Mouse (Mus musculus) CD4-positive helper T cell, adult 2 months (primary cell): ENCODE data around the gene Oaz3.

Source experiments
- DNase-seq: peaks from one replicate; pipeline ENCODE4 v3.0.0-alpha.2; 2012; ENCODE audit warnings: low read depth, missing footprints, low spot score

Gene Oaz3

GRCm38 (mm10) chr3:94456529-94457000, 12.8 kb upstream of the Oaz3 start:
- DNase-seq = peak; percentile 77

GRCm38 (mm10) chr3:94449377-94449776, 5.7 kb upstream of the Oaz3 start:
- no peak for DNase-seq

DNA sequence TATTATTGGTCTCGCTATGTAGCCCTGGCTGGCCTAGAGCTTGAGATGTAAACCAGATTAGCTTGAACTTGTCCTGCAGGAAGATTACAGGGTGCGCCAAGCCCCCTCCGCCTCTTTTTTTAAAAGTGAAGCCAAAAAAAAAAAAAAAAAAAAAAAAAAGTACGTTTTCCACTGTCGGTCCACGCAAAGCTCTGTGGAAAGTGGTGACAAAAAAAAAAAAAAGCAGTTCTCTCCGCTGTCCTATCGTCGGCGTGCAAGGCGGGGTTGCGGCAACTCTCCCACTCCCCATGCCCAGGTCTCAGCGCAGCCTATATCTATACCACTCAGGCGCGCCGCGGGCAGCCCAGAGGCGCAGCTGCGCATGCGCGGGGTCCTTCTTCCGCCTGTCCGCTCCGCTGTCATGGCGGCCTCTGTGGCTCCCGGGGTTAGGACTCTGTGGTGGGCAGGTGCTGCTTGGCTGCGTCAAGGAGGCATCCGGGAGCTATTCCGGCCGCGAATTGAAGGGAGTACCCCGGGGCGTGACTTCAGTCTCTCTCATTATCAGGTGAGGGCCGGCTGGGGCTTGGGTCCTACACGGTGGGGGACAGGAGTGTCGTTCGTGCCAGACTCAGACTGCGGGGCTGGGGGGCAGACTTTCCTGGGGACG, 641 bp downstream of the Oaz3 start, which contains the start of gene Mrpl9:
Gene Mrpl9, plus strand, starts transcription at position 368 of the 646 bp plus-strand sequence.
- peak; percentile 96 for DNase-seq

DNA sequence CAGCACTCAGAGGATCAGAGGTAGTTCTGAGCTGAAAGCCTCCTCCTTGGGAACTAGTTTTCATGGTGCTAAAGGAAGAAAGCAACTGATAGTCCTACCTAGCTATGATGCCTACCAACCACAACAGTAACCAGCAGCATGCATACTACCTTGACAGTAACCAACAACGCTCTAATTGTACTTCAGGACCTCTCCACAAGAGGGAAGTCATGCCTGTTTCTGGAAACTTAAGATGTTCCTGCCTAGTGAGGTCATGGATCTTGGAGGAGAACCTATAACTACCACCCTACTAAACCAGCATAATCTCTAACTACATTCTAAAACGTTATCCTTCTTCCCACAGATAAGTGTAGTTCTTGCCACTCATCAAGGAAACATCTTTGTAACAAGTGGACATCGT, 2.5 kb downstream of the Oaz3 start:
- peak; percentile 36 for DNase-seq

- no peak for DNase-seq
Measured at GRCm38 (mm10) chr3:94436420-94436819, 7.3 kb downstream of the Oaz3 start.

- DNase-seq = no peak
Measured at GRCm38 (mm10) chr3:94434305-94434704, 9.4 kb downstream of the Oaz3 start.

- no peak for DNase-seq
Measured at GRCm38 (mm10) chr3:94430980-94431379, 12.7 kb downstream of the Oaz3 start.

GRCm38 (mm10) chr3:94413031-94413679, 30.6 kb downstream of the Oaz3 start, which contains the start of gene Tdrkh:
Tdrkh (plus strand) TSS chr3:94413273.
- DNase-seq = peak; percentile 97

DNA sequence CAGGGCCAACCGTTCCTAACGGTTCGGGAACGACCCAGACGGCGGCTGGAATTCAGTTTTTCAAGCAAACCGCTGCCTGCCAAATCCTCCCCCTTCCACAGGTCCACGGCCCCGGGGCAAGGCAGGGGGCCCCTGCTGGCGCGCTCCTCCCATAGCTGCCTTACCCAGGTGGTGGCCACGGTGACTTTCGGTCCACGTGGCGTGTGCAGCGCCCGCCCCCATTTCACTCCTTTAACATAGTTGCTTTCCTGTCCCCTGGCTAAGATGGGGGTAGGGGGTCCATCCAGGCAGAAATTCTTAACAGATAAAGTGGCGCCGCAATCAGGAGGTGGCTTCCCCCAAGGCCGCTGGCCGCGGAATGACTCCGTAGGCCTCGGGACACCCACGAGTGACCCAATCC, 31.2 kb downstream of the Oaz3 start:
- DNase-seq = no peak

DNA sequence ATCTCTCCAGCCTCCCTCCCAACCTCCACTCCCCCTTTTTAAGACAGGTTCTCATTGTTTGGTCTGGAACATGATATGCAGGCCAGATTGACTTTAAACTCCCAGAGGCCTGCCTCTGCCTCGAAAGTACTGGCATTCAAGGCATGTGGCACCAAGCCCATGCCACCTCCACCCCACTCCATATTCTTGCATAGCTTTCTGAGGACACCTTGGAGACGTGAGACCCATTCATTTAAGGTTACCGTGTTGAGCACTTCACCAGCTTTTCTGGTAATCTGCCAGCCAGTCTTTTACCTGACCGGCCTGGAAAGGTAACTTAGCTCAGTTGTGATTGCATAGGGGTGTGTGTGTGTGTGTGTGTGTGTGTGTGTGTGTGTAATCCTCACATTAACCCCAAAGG, 38.2 kb downstream of the Oaz3 start:
- no peak for DNase-seq

- no peak for DNase-seq
Measured at GRCm38 (mm10) chr3:94404366-94405054, 39.2 kb downstream of the Oaz3 start.

DNA sequence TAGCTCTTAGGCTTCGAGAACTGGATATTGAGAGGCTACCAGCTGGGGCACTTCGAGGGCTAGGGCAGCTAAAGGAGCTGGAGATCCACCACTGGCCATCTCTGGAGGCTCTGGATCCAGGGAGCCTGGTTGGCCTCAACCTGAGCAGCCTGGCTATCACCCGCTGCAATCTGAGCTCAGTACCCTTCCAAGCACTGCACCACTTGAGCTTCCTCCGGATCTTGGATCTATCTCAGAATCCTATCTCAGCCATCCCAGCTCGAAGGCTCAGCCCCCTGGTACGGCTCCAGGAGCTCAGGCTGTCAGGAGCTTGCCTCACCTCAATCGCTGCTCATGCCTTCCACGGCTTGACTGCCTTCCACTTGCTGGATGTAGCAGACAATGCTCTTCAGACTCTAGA, 41.3 kb downstream of the Oaz3 start:
- no peak for DNase-seq

DNA sequence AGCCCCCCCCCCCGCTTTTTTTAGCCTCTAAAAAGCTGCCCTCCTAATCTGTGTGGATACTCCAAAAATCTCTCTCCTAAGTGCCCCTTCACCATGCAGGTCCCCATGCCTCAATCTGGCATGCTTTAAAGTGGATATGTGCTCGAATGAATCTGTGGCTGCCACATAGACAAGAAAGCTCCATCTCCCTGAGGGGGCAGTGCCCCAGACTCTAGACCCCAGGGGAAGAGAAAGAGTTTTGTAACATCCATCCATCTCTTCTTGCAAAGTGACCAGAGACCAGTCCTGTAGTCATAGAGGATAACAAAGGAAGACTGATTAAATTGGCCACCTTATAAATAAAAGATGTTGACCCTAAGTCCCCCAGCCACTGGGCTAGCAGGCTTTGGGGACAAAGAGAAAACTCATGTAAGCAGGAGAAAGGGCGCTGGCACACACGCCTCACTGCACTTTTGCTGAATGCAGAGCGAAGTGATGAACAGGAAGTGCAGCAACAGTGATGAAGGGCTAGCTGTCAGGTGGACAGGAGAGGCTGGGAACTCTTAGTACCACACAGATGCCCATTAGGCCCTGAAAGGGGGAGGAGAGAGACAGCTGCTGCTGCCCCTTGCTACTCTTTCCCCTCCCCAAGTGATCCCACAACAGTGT, 43.9 kb downstream of the Oaz3 start:
- DNase-seq = no peak

GRCm38 (mm10) chr3:94398943-94399481, 44.7 kb downstream of the Oaz3 start:
- no peak for DNase-seq

- DNase-seq = no peak
Measured at GRCm38 (mm10) chr3:94398217-94398616, 45.5 kb downstream of the Oaz3 start, which contains the start of gene Lingo4. Lingo4 (plus strand) TSS chr3:94398517.

DNA sequence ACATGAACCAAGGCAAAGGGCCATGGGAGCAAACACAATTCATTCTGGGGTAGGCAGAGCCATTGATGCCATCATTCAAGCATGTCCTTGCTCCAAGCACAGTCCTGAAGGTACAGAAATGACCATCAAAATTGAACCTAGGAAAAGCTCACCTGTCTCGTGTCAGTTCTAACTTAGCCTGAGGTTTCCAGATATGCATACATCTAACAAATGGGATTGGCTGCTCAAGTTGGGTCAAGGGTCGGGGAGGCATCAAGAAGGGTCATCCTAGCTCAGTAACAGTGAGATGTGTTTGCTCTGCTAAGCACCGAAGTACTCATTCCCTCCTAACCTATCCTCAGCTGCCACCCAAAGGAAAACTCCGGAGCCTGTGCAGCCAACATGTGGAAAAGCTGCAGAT, 46.9 kb downstream of the Oaz3 start:
- no peak for DNase-seq

- DNase-seq = no peak
Measured at GRCm38 (mm10) chr3:94396336-94396735, 47.4 kb downstream of the Oaz3 start.

- DNase-seq = no peak
Measured at GRCm38 (mm10) chr3:94393049-94393448, 50.7 kb downstream of the Oaz3 start.

DNA sequence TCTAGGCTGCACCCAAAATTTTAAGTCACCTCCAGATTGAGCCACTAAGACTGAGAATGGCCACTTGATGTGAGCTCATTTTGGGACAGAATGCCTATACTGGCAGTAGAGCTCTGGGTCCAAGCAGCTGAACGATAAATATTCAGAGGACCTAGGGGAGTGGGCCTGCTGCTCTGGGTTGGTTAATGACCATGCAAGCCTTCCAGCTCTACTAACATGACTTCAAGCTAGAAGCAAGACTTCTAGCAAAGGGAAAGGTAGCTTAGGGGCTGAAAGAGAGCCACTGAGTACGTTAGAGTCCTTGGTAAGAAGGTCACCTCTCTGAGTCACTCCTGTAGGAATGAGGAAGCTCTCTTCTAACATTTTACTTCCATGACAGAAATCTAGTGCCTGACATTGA, 51.6 kb downstream of the Oaz3 start:
- DNase-seq = no peak

- DNase-seq = no peak
Measured at GRCm38 (mm10) chr3:94391001-94391400, 52.7 kb downstream of the Oaz3 start.

DNA sequence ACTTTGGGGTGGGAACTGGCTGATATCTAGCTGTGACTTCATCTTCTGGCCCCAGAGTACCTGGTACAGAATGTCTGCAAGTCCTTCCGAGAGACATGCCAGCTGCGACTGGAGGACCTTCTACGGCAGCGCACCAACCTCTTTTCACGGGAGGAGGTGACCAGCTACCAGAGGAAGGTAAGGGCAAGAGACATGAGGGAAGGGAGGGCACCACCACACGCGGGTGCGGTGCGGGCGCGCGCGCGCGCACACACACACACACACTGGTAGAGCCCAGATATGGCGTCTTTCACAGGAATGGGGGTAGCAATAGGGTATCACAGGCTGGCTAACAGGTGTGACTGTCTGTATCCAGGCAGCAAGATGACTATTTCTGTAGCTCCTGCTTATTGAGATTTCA, 54.3 kb downstream of the Oaz3 start:
- no peak for DNase-seq

DNA sequence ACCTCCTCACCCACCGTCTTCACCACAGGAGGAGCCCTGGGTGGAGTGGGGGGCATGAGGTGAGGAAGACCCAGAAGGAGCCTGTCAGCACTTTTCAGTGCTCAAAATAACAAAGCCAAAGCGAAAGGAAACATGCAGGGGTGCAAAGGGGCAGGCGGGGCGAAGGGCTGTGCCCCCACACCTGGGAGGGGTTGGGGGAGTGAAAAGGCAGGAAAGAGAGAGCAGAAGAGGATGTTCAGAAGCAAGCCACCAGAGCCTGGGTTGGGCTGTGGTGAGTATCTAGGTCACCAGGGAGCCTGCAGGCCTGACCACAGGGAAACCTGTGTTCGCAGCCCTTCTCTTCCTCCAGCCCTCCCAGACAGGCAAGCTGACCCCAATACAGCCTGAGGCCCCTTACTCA, 55.7 kb downstream of the Oaz3 start:
- DNase-seq = peak; percentile 46
